Mouse (Mus musculus): ENCODE data around the gene Gpt2.

- no peak for TF ChIP-seq POLR2A (IDR thresholded peaks at IDR 0.05; ENCODE audit: extremely low read depth, insufficient read depth, low read length)
- no peak for TF ChIP-seq CTCF (IDR thresholded peaks at IDR 0.05; ENCODE audit: low read depth, low read length)
Observed at GRCm38 (mm10) chr8:85559201-85559600, 66.8 kb downstream of the Gpt2 start.

Measured in liver, adult 2 months (tissue).